Mouse (Mus musculus) embryonic facial prominence, embryonic 10.5 days (tissue): ENCODE data around the gene Nmi. TPM values are rescaled to one million over a fixed set of nuclear protein-coding genes. Genes with fewer than 3 reads are reported as not detected.

Experiments used
- DNase-seq: peaks from one replicate; pipeline ENCODE4 v3.0.0-alpha.2; 2017; ENCODE audit warnings: low spot score
- H3K27ac ChIP-seq: fragments of 300-500 bp; sonication (generic); replicated peaks from 2 replicates; pipeline ENCODE4 v1.5.1; 2016; ENCODE audit warnings: mild to moderate bottlenecking
- H3K27me3 ChIP-seq: fragments of 300-500 bp; sonication (generic); replicated peaks from 2 replicates; pipeline ENCODE4 v1.6.1; 2016; ENCODE audit warnings: low read depth, mild to moderate bottlenecking; ENCODE audit not compliant: poor library complexity, severe bottlenecking
- H3K36me3 ChIP-seq: fragments of 300-500 bp; sonication (generic); replicated peaks from 2 replicates; pipeline ENCODE4 v1.6.1; 2016; ENCODE audit warnings: mild to moderate bottlenecking, moderate library complexity
- H3K4me1 ChIP-seq: fragments of 300-500 bp; sonication (generic); 2 replicates; pipeline ENCODE4 v1.6.1; 2016
- H3K4me3 ChIP-seq: fragments of 300-500 bp; sonication (generic); 2 replicates; pipeline ENCODE4 v1.5.1; 2016; ENCODE audit warnings: mild to moderate bottlenecking, moderate library complexity
- H3K9me3 ChIP-seq: fragments of 300-500 bp; sonication (generic); 2 replicates; pipeline ENCODE4 v1.6.1; 2016; ENCODE audit warnings: mild to moderate bottlenecking
- WGBS: fragments of 180-500 bp; shearing (Covaris S2); methylation state at CpG from one replicate; pipeline ENCODE4 v1.1.7; 2016; 5-methylcytosine and 5-hydroxymethylcytosine counted together
- polyA plus RNA-seq: library from polyadenylated mRNA; unstranded; fragments of >200 nt; fragmentation: Nextera tagmentation; extraction: Ambion mirVana; gene quantifications from 2 replicates; pipeline ENCODE4 v1.2.1, GENCODE M21; 2016

The Nmi gene
- polyA plus RNA-seq, 1 experiment from 2014 or later: 6.1 TPM

GRCm38 (mm10) chr2:51982288-51982687, 9.0 kb upstream of the Nmi start:
- WGBS: 65% methylated on average over 13 of the region's 13 CpGs
- H3K27me3 ChIP-seq: no peaks in the 10 kb centered on the region
- peaks cover 3% of the 10 kb centered on the region; the same call in 1 of the 2 replicates for H3K9me3 ChIP-seq
- no peak overlapping the region for H3K4me3 ChIP-seq
- H3K27ac ChIP-seq: peak overlapping the region; percentile 35
- peaks cover 13% of the 10 kb centered on the region; the same call in 1 of the 2 replicates for H3K4me1 ChIP-seq
- no peaks in the 10 kb centered on the region for H3K36me3 ChIP-seq
- DNase-seq: no peak

- WGBS: 37% methylated on average over 11 of the region's 11 CpGs
- H3K27ac ChIP-seq: peak overlapping the region; percentile 44; the same call in 1 of the 2 replicates
- peak overlapping the region; percentile 31; the same call in 1 of the 2 replicates for H3K4me3 ChIP-seq
- no peaks in the 10 kb centered on the region for H3K36me3 ChIP-seq
- H3K9me3 ChIP-seq: peaks cover 3% of the 10 kb centered on the region; the same call in 1 of the 2 replicates
- no peaks in the 10 kb centered on the region for H3K27me3 ChIP-seq
- DNase-seq: peak; percentile 18
- peaks cover 13% of the 10 kb centered on the region; the same call in 1 of the 2 replicates for H3K4me1 ChIP-seq
These were observed 8.3 kb upstream of the Nmi start for GRCm38 (mm10) chr2:51981630-51982029.

GRCm38 (mm10) chr2:51972641-51973409, 469 bp downstream of the Nmi start:
- H3K27ac ChIP-seq: peak overlapping the region; percentile 90
- no peaks in the 10 kb centered on the region for H3K9me3 ChIP-seq
- peak overlapping the region; percentile 74 for H3K4me3 ChIP-seq
- WGBS: 3% methylated on average over 40 of the region's 40 CpGs
- no peaks in the 10 kb centered on the region for H3K36me3 ChIP-seq
- DNase-seq: peak; percentile 70
- H3K4me1 ChIP-seq: peaks cover 6% of the 10 kb centered on the region; the same call in 1 of the 2 replicates
- H3K27me3 ChIP-seq: peaks cover 4% of the 10 kb centered on the region; the same call in 1 of the 2 replicates

- H3K27ac ChIP-seq: no peak overlapping the region
- peak overlapping the region; percentile 74 for H3K4me3 ChIP-seq
- DNase-seq: peak; percentile 14
- WGBS: 70% methylated on average over 5 of the region's 5 CpGs
- H3K4me1 ChIP-seq: peaks cover 6% of the 10 kb centered on the region; the same call in 1 of the 2 replicates
- H3K36me3 ChIP-seq: no peaks in the 10 kb centered on the region
- peaks cover 4% of the 10 kb centered on the region; the same call in 1 of the 2 replicates for H3K27me3 ChIP-seq
- no peaks in the 10 kb centered on the region for H3K9me3 ChIP-seq
These were observed 1.2 kb downstream of the Nmi start for GRCm38 (mm10) chr2:51972142-51972541.

GRCm38 (mm10) chr2:51970897-51971296, 2.4 kb downstream of the Nmi start:
- no peak overlapping the region for H3K27ac ChIP-seq
- H3K4me1 ChIP-seq: peaks cover 6% of the 10 kb centered on the region; the same call in 1 of the 2 replicates
- no peak for DNase-seq
- H3K4me3 ChIP-seq: no peak overlapping the region
- peaks cover 6% of the 10 kb centered on the region; the same call in 1 of the 2 replicates for H3K27me3 ChIP-seq
- 94% methylated on average over 4 of the region's 4 CpGs for WGBS
- H3K36me3 ChIP-seq: no peaks in the 10 kb centered on the region
- H3K9me3 ChIP-seq: no peaks in the 10 kb centered on the region

GRCm38 (mm10) chr2:51967288-51967687, 6.0 kb downstream of the Nmi start:
- peaks cover 2% of the 10 kb centered on the region; the same call in 1 of the 2 replicates for H3K4me1 ChIP-seq
- WGBS: 79% methylated on average over 3 of the region's 3 CpGs
- no peak for DNase-seq

GRCm38 (mm10) chr2:51953648-51954204, 19.6 kb downstream of the Nmi start:
- no peak for DNase-seq
- no peaks in the 10 kb centered on the region for H3K9me3 ChIP-seq
- no peak overlapping the region for H3K4me3 ChIP-seq
- WGBS: 88% methylated on average over 7 of the region's 7 CpGs
- H3K27me3 ChIP-seq: no peaks in the 10 kb centered on the region
- no peak overlapping the region for H3K27ac ChIP-seq
- H3K4me1 ChIP-seq: no peaks in the 10 kb centered on the region
- no peaks in the 10 kb centered on the region for H3K36me3 ChIP-seq

More at GRCm38 (mm10) chr2:51967288-51967687, 6.0 kb downstream of the Nmi start:
- Histone ChIP-seq H3K9me3 (no peaks in the 10 kb centered on the region), H3K27me3 (peaks cover 3% of the 10 kb centered on the region; the same call in 1 of the 2 replicates), H3K27ac (no peak overlapping the region), H3K4me3 (no peak overlapping the region), H3K36me3 (no peaks in the 10 kb centered on the region)

GRCm38 (mm10) chr2:51950876-51951275, 22.4 kb downstream of the Nmi start:
- WGBS: 22% methylated on average over 1 of the region's 1 CpGs
- Histone ChIP-seq H3K9me3 (no peaks in the 10 kb centered on the region), H3K27ac (no peak overlapping the region), H3K4me1 (no peaks in the 10 kb centered on the region), H3K27me3 (no peaks in the 10 kb centered on the region), H3K4me3 (no peak overlapping the region), H3K36me3 (no peaks in the 10 kb centered on the region)
- no peak for DNase-seq

- 85% methylated on average over 6 of the region's 6 CpGs for WGBS
- H3K36me3 ChIP-seq: no peaks in the 10 kb centered on the region
- peaks cover 4% of the 10 kb centered on the region; the same call in 1 of the 2 replicates for H3K9me3 ChIP-seq
- no peaks in the 10 kb centered on the region for H3K4me1 ChIP-seq
- DNase-seq: no peak
- H3K27me3 ChIP-seq: no peaks in the 10 kb centered on the region
- no peak overlapping the region for H3K4me3 ChIP-seq
- H3K27ac ChIP-seq: no peak overlapping the region
These were observed 25.0 kb downstream of the Nmi start for GRCm38 (mm10) chr2:51948105-51948830.

GRCm38 (mm10) chr2:51945812-51946211, 27.5 kb downstream of the Nmi start:
- no peak for DNase-seq
- Histone ChIP-seq H3K27ac (no peak overlapping the region), H3K9me3 (peaks cover 4% of the 10 kb centered on the region; the same call in 1 of the 2 replicates), H3K4me3 (no peak overlapping the region), H3K4me1 (no peaks in the 10 kb centered on the region), H3K27me3 (no peaks in the 10 kb centered on the region), H3K36me3 (no peaks in the 10 kb centered on the region)
- 56% methylated on average over 2 of the region's 2 CpGs for WGBS

GRCm38 (mm10) chr2:51941832-51942231, 31.5 kb downstream of the Nmi start:
- WGBS: 90% methylated on average over 7 of the region's 7 CpGs
- DNase-seq: no peak
- no peaks in the 10 kb centered on the region for H3K36me3 ChIP-seq
- peaks cover 4% of the 10 kb centered on the region; the same call in 1 of the 2 replicates for H3K9me3 ChIP-seq
- H3K4me1 ChIP-seq: no peaks in the 10 kb centered on the region
- H3K27ac ChIP-seq: no peak overlapping the region
- H3K27me3 ChIP-seq: 0 out of 2 replicates have a peak, but pooled peaks cover 3% of the 10 kb centered on the region
- H3K4me3 ChIP-seq: no peak overlapping the region

GRCm38 (mm10) chr2:51938750-51939149, 34.5 kb downstream of the Nmi start:
- Histone ChIP-seq H3K27ac (no peak overlapping the region), H3K9me3 (peaks cover 4% of the 10 kb centered on the region; the same call in 1 of the 2 replicates), H3K36me3 (no peaks in the 10 kb centered on the region), H3K27me3 (peaks cover 19% of the 10 kb centered on the region), H3K4me3 (no peak overlapping the region), H3K4me1 (peaks cover 17% of the 10 kb centered on the region)
- DNase-seq: no peak
- 80% methylated on average over 3 of the region's 3 CpGs for WGBS
